Mouse (Mus musculus) E14TG2a.4 (cell line): Measurements from ENCODE around the gene Sp6.

Experiments used
- CTCF ChIP-seq: conservative IDR thresholded peaks from 2 replicates; pipeline ENCODE4 v1.5.1; 2014; ENCODE audit warnings: low read length
- NANOG ChIP-seq: IDR thresholded peaks from 2 replicates; pipeline ENCODE4 v1.6.1; 2014; ENCODE audit warnings: borderline replicate concordance, low read length, mixed read lengths

- TF ChIP-seq CTCF: no peak
- no peak for TF ChIP-seq NANOG
These were observed 19.3 kb downstream of the Sp6 start for GRCm38 (mm10) chr11:97032499-97032898.
